30 mouse cellular contexts compared by ENCODE assay signal in genomic region chr2:115519974-115520373, GRCm38 (mm10).
DNase-seq lines count a peak whose midpoint lies in the region; ATAC-seq and TF ChIP-seq lines count a peak whose summit lies in the region.
"Had no signal": no experiment of that assay in that cellular context is flagged by ENCODE, and none has a peak within 500 bp of the region (broad histone marks: within the 10 kb centered on the region; RNA-seq: fewer than 3 reads in every experiment).

No protein-coding gene starts in this region.

- 42% methylated on average over 5 of the region's 5 CpGs for WGBS in kidney, embryonic 15.5 days
- WGBS in embryonic facial prominence, embryonic 10.5 days, result 84% methylated on average over 5 of the region's 5 CpGs
- WGBS in liver, embryonic 14.5 days (ENCODE audit: insufficient replicate concordance), result 51% methylated on average over 5 of the region's 5 CpGs
- 47% methylated on average over 5 of the region's 5 CpGs for WGBS in stomach, embryonic 15.5 days
- WGBS in heart, embryonic 12.5 days, result 86% methylated on average over 5 of the region's 5 CpGs

- no peak for TF ChIP-seq CTCF in liver, embryonic 14.5 days (IDR thresholded peaks at IDR 0.05; ENCODE audit: low read depth)

- no peak for TF ChIP-seq EP300 in liver, embryonic 14.5 days (IDR thresholded peaks at IDR 0.05; ENCODE audit: low read depth)

- no peak overlapping the region for H3K9ac ChIP-seq in kidney, embryonic 15.5 days
- no peak overlapping the region for H3K9ac ChIP-seq in liver, embryonic 14.5 days (replicated peaks)
- H3K9ac ChIP-seq in stomach, embryonic 15.5 days, result no peak overlapping the region
- no peak overlapping the region for H3K9ac ChIP-seq in heart, embryonic 12.5 days
- H3K9ac ChIP-seq: embryonic facial prominence, embryonic 15.5 days; forebrain, embryonic 12.5 days; hindbrain, embryonic 14.5 days; midbrain, embryonic 12.5 days had no signal

- DNase-seq in kidney, postnatal 36 days, result no peak
- DNase-seq in embryonic facial prominence, embryonic 10.5 days (ENCODE audit: low spot score), result no peak
- DNase-seq in liver, embryonic 14.5 days (ENCODE audit: low read depth in 3 of 3, low spot score in 3 of 3), result no peak
- DNase-seq in right cerebral cortex, adult 2 months (ENCODE audit: low spot score in 2 of 2), result no peak
- DNase-seq in heart, adult 11 months, result no peak
- DNase-seq: adrenal gland, adult 2 months; adrenal gland, postnatal 36 days; cerebellum, adult 18-20 months; cerebellum, postnatal 10 days; gastrocnemius, postnatal 14 days; heart, adult 18-20 months; kidney, adult 2 months; kidney, postnatal 14 days; lung, adult 18-20 months; lung, postnatal 4 days; right cerebral cortex, postnatal 14 days; thymus, adult 2 months; thymus, postnatal 36 days had no signal

- H3K36me3 ChIP-seq in kidney, embryonic 15.5 days, result no peaks in the 10 kb centered on the region
- H3K36me3 ChIP-seq in embryonic facial prominence, embryonic 10.5 days (replicated peaks), result no peaks in the 10 kb centered on the region
- no peaks in the 10 kb centered on the region for H3K36me3 ChIP-seq in liver, embryonic 14.5 days (replicated peaks; ENCODE audit: control insufficient read depth, insufficient read depth, low read depth)
- H3K36me3 ChIP-seq in stomach, embryonic 15.5 days, result no peaks in the 10 kb centered on the region
- H3K36me3 ChIP-seq in heart, embryonic 12.5 days, result no peaks in the 10 kb centered on the region
- H3K36me3 ChIP-seq: embryonic facial prominence, embryonic 15.5 days; forebrain, embryonic 12.5 days; midbrain, embryonic 12.5 days had no signal

- no peaks in the 10 kb centered on the region for H3K9me3 ChIP-seq in kidney, embryonic 15.5 days (replicated peaks)
- H3K9me3 ChIP-seq in embryonic facial prominence, embryonic 10.5 days, result no peaks in the 10 kb centered on the region
- no peaks in the 10 kb centered on the region for H3K9me3 ChIP-seq in liver, embryonic 14.5 days (ENCODE audit: control insufficient read depth, low read length)
- no peaks in the 10 kb centered on the region for H3K9me3 ChIP-seq in stomach, embryonic 15.5 days
- no peaks in the 10 kb centered on the region for H3K9me3 ChIP-seq in heart, embryonic 12.5 days (replicated peaks)
- H3K9me3 ChIP-seq: embryonic facial prominence, embryonic 15.5 days; forebrain, embryonic 12.5 days; megakaryocyte, embryonic 14.5 days; midbrain, embryonic 12.5 days had no signal

- no peaks in the 10 kb centered on the region for H3K27me3 ChIP-seq in kidney, embryonic 15.5 days
- 0 out of 2 replicates have a peak, but pooled peaks cover 3% of the 10 kb centered on the region for H3K27me3 ChIP-seq in embryonic facial prominence, embryonic 10.5 days (replicated peaks; ENCODE audit: low read depth, poor library complexity, severe bottlenecking)
- no peaks in the 10 kb centered on the region for H3K27me3 ChIP-seq in liver, embryonic 14.5 days (ENCODE audit: control insufficient read depth, insufficient read depth, low read length)
- no peaks in the 10 kb centered on the region for H3K27me3 ChIP-seq in stomach, embryonic 15.5 days (replicated peaks)
- H3K27me3 ChIP-seq in heart, embryonic 12.5 days (replicated peaks), result no peaks in the 10 kb centered on the region
- H3K27me3 ChIP-seq: CH12.LX; embryonic facial prominence, embryonic 15.5 days; forebrain, embryonic 12.5 days; megakaryocyte, embryonic 14.5 days; midbrain, embryonic 12.5 days had no signal

- peaks cover 10% of the 10 kb centered on the region for H3K4me1 ChIP-seq in kidney, embryonic 15.5 days
- peaks cover 22% of the 10 kb centered on the region for H3K4me1 ChIP-seq in embryonic facial prominence, embryonic 10.5 days
- H3K4me1 ChIP-seq in liver, embryonic 14.5 days (replicated peaks; ENCODE audit: control insufficient read depth in 2 of 2, insufficient read depth in 2 of 2, low read length in 1 of 2), result no peaks in the 10 kb centered on the region; a peak in 1 of 4 replicates
- H3K4me1 ChIP-seq in stomach, embryonic 15.5 days, result peaks cover 5% of the 10 kb centered on the region; the same call in 1 of the 2 replicates
- peaks cover 12% of the 10 kb centered on the region for H3K4me1 ChIP-seq in heart, embryonic 12.5 days (replicated peaks)
- H3K4me1 ChIP-seq: embryonic facial prominence, embryonic 15.5 days; megakaryocyte, embryonic 14.5 days; midbrain, embryonic 12.5 days had no signal

- no peak for ATAC-seq in kidney, embryonic 15.5 days (replicated peaks; ENCODE audit: low FRiP score)
- ATAC-seq in liver, embryonic 14.5 days (ENCODE audit: insufficient read depth), result peak; percentile 43; the same call in 1 of the 2 replicates
- no peak for ATAC-seq in stomach, embryonic 15.5 days (ENCODE audit: insufficient read depth, low FRiP score, low read depth)
- no peak for ATAC-seq in heart, embryonic 12.5 days (ENCODE audit: insufficient number of reproducible peaks, low FRiP score)
- ATAC-seq: activated CD4-positive, CD25-positive, alpha-beta regulatory T cell, adult 4 months; lung, postnatal 0 days had no signal

- H3K4me3 ChIP-seq in kidney, embryonic 15.5 days (replicated peaks), result no peak overlapping the region
- no peak overlapping the region for H3K4me3 ChIP-seq in embryonic facial prominence, embryonic 10.5 days
- no peak overlapping the region for H3K4me3 ChIP-seq in liver, embryonic 14.5 days (ENCODE audit: insufficient read depth in 1 of 2, low read depth in 2 of 2, low read length in 2 of 2)
- no peak overlapping the region for H3K4me3 ChIP-seq in stomach, embryonic 15.5 days (replicated peaks)
- H3K4me3 ChIP-seq in heart, embryonic 12.5 days, result no peak overlapping the region
- H3K4me3 ChIP-seq: embryonic facial prominence, embryonic 15.5 days; forebrain, embryonic 12.5 days; megakaryocyte, embryonic 14.5 days; midbrain, embryonic 12.5 days had no signal

- no peak overlapping the region for H3K4me2 ChIP-seq in kidney, embryonic 15.5 days
- H3K4me2 ChIP-seq in liver, embryonic 14.5 days (ENCODE audit: low read depth), result peak overlapping the region; percentile 2
- H3K4me2 ChIP-seq in stomach, embryonic 15.5 days, result peak overlapping the region; percentile 30; the same call in 1 of the 2 replicates
- H3K4me2 ChIP-seq in heart, embryonic 12.5 days, result no peak overlapping the region
- H3K4me2 ChIP-seq: embryonic facial prominence, embryonic 15.5 days; forebrain, embryonic 12.5 days; heart, embryonic 11.5 days; hindbrain, embryonic 14.5 days; midbrain, embryonic 12.5 days had no signal

- 0 out of 2 replicates have a peak overlapping the region, but pooled peaks have one; percentile 37 for H3K27ac ChIP-seq in kidney, embryonic 15.5 days
- H3K27ac ChIP-seq in embryonic facial prominence, embryonic 10.5 days (replicated peaks), result peak overlapping the region; percentile 48; the same call in 1 of the 2 replicates
- peak overlapping the region; percentile 18; the same call in 1 of the 2 replicates for H3K27ac ChIP-seq in liver, embryonic 14.5 days
- peak overlapping the region; percentile 37; the same call in 1 of the 2 replicates for H3K27ac ChIP-seq in stomach, embryonic 15.5 days
- no peak overlapping the region for H3K27ac ChIP-seq in heart, embryonic 12.5 days (ENCODE audit: poor library complexity, severe bottlenecking)
- H3K27ac ChIP-seq: embryonic facial prominence, embryonic 15.5 days; forebrain, embryonic 12.5 days; hindbrain, embryonic 14.5 days; midbrain, embryonic 12.5 days had no signal

Comparison
In these comparisons a context has a peak if more than half of its experiments do, and no peak if none do; other contexts are left out.
1. H3K4me2 ChIP-seq: peak in liver, embryonic 14.5 days (single experiment) and stomach, embryonic 15.5 days (single experiment); none in kidney, embryonic 15.5 days (single experiment) and heart, embryonic 12.5 days (single experiment).